Mouse (Mus musculus): Measurements from ENCODE around the gene Dnaja3. TPM values are rescaled to one million over a fixed set of nuclear protein-coding genes. Genes with fewer than 3 reads are reported as not detected.
A peak's percentile ranks its signal among the peaks of the same experiment; 100 is the strongest.

Gene Dnaja3
- polyA plus RNA-seq, 1 experiment from 2014 or later = 73.1 TPM

- Histone ChIP-seq H3K9ac (ENCODE audit: low read length) (peak overlapping the region; percentile 94), H3K4me2 (ENCODE audit: low read depth, low read length) (peak overlapping the region; percentile 58), H3K9me3 (replicated peaks; ENCODE audit: control insufficient read depth, low read length) (no peaks in the 10 kb centered on the region), H3K4me1 (ENCODE audit: control insufficient read depth, insufficient read depth, low read length) (peaks cover 7% of the 10 kb centered on the region; the same call in 1 of the 2 replicates), H3K27ac (ENCODE audit: low read length) (peak overlapping the region; percentile 77), H3K27me3 (ENCODE audit: control insufficient read depth, insufficient read depth, low read length) (no peaks in the 10 kb centered on the region), H3K36me3 (ENCODE audit: control insufficient read depth, insufficient read depth, low read length) (no peaks in the 10 kb centered on the region), H3K4me3 (replicated peaks; ENCODE audit: low read length) (peak overlapping the region; percentile 88)
- peak; percentile 54 for ATAC-seq (ENCODE audit: insufficient read depth, low FRiP score)
- under 1% methylated on average over 40 of the region's 40 CpGs for WGBS
Observed at GRCm38 (mm10) chr16:4726528-4727128, 86.8 kb downstream of the Dnaja3 start.

- Histone ChIP-seq H3K9me3 (replicated peaks; ENCODE audit: control insufficient read depth, low read length) (no peaks in the 10 kb centered on the region), H3K27ac (ENCODE audit: low read length) (no peak overlapping the region), H3K9ac (ENCODE audit: low read length) (no peak overlapping the region), H3K4me1 (ENCODE audit: control insufficient read depth, insufficient read depth, low read length) (peaks cover 7% of the 10 kb centered on the region; the same call in 1 of the 2 replicates), H3K4me3 (replicated peaks; ENCODE audit: low read length) (no peak overlapping the region), H3K36me3 (ENCODE audit: control insufficient read depth, insufficient read depth, low read length) (no peaks in the 10 kb centered on the region), H3K4me2 (ENCODE audit: low read depth, low read length) (peak overlapping the region; percentile 58), H3K27me3 (ENCODE audit: control insufficient read depth, insufficient read depth, low read length) (no peaks in the 10 kb centered on the region)
- ATAC-seq (ENCODE audit: insufficient read depth, low FRiP score) = no peak
- WGBS = 87% methylated on average over 1 of the region's 1 CpGs
Observed at GRCm38 (mm10) chr16:4727526-4727925, 87.7 kb downstream of the Dnaja3 start.

DNA sequence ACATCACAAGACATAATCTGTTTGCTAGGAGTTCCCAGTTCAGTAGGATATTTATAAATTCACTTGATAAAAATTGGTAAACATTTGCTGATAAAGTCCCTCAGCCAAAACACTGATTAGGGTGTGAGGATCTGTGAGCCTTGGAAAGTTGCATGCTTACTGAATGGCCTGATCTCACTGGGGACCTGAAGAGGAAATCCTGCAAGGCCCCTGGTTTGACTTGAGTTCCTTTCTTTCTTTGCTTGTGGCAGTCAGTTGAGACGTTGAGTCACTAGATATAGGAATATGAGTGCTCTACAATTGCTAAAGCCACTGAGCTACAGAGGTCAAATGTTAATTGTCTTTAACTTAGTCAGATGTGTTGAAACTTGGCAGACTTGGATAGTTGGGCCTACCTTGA is 88.2 kb downstream of the Dnaja3 start:
- no peak overlapping the region for H3K4me2 ChIP-seq (ENCODE audit: low read depth, low read length)
- H3K36me3 ChIP-seq (ENCODE audit: control insufficient read depth, insufficient read depth, low read length) = no peaks in the 10 kb centered on the region
- 33% methylated on average over 1 of the region's 1 CpGs for WGBS
- H3K27me3 ChIP-seq (ENCODE audit: control insufficient read depth, insufficient read depth, low read length) = no peaks in the 10 kb centered on the region
- peaks cover 7% of the 10 kb centered on the region; the same call in 1 of the 2 replicates for H3K4me1 ChIP-seq (ENCODE audit: control insufficient read depth, insufficient read depth, low read length)
- H3K27ac ChIP-seq (ENCODE audit: low read length) = no peak overlapping the region
- no peak overlapping the region for H3K9ac ChIP-seq (ENCODE audit: low read length)
- no peaks in the 10 kb centered on the region for H3K9me3 ChIP-seq (replicated peaks; ENCODE audit: control insufficient read depth, low read length)
- H3K4me3 ChIP-seq (replicated peaks; ENCODE audit: low read length) = no peak overlapping the region
- no peak for ATAC-seq (ENCODE audit: insufficient read depth, low FRiP score)

- no peak overlapping the region for H3K27ac ChIP-seq (ENCODE audit: low read length)
Observed at GRCm38 (mm10) chr16:4730776-4731358, 91.1 kb downstream of the Dnaja3 start.

GRCm38 (mm10) chr16:4736262-4736661 is 96.5 kb downstream of the Dnaja3 start:
- Histone ChIP-seq H3K27me3 (ENCODE audit: control insufficient read depth, insufficient read depth, low read length) (no peaks in the 10 kb centered on the region), H3K9ac (ENCODE audit: low read length) (no peak overlapping the region), H3K4me3 (replicated peaks; ENCODE audit: low read length) (no peak overlapping the region), H3K4me1 (ENCODE audit: control insufficient read depth, insufficient read depth, low read length) (no peaks in the 10 kb centered on the region), H3K4me2 (ENCODE audit: low read depth, low read length) (no peak overlapping the region), H3K36me3 (ENCODE audit: control insufficient read depth, insufficient read depth, low read length) (no peaks in the 10 kb centered on the region), H3K27ac (ENCODE audit: low read length) (no peak overlapping the region), H3K9me3 (replicated peaks; ENCODE audit: control insufficient read depth, low read length) (no peaks in the 10 kb centered on the region)
- WGBS = 80% methylated on average over 2 of the region's 2 CpGs
- no peak for ATAC-seq (ENCODE audit: insufficient read depth, low FRiP score)

More at GRCm38 (mm10) chr16:4730776-4731358, 91.1 kb downstream of the Dnaja3 start:
- no peaks in the 10 kb centered on the region for H3K36me3 ChIP-seq (ENCODE audit: control insufficient read depth, insufficient read depth, low read length)
- H3K4me1 ChIP-seq (ENCODE audit: control insufficient read depth, insufficient read depth, low read length) = peaks cover 7% of the 10 kb centered on the region; the same call in 1 of the 2 replicates
- no peaks in the 10 kb centered on the region for H3K27me3 ChIP-seq (ENCODE audit: control insufficient read depth, insufficient read depth, low read length)
- ATAC-seq (ENCODE audit: insufficient read depth, low FRiP score) = no peak
- H3K4me2 ChIP-seq (ENCODE audit: low read depth, low read length) = no peak overlapping the region
- H3K4me3 ChIP-seq (replicated peaks; ENCODE audit: low read length) = no peak overlapping the region
- WGBS = 65% methylated on average over 3 of the region's 3 CpGs
- no peak overlapping the region for H3K9ac ChIP-seq (ENCODE audit: low read length)
- H3K9me3 ChIP-seq (replicated peaks; ENCODE audit: control insufficient read depth, low read length) = no peaks in the 10 kb centered on the region

- 85% methylated on average over 2 of the region's 2 CpGs for WGBS
- H3K27me3 ChIP-seq (ENCODE audit: control insufficient read depth, insufficient read depth, low read length) = no peaks in the 10 kb centered on the region
Observed at GRCm38 (mm10) chr16:4739994-4740393, 100.2 kb downstream of the Dnaja3 start.

GRCm38 (mm10) chr16:4742186-4742585 is 102.4 kb downstream of the Dnaja3 start:
- H3K9ac ChIP-seq (ENCODE audit: low read length) = no peak overlapping the region
- H3K27ac ChIP-seq (ENCODE audit: low read length) = no peak overlapping the region
- no peaks in the 10 kb centered on the region for H3K36me3 ChIP-seq (ENCODE audit: control insufficient read depth, insufficient read depth, low read length)
- H3K27me3 ChIP-seq (ENCODE audit: control insufficient read depth, insufficient read depth, low read length) = no peaks in the 10 kb centered on the region
- 94% methylated on average over 1 of the region's 1 CpGs for WGBS
- no peak overlapping the region for H3K4me3 ChIP-seq (replicated peaks; ENCODE audit: low read length)
- no peak overlapping the region for H3K4me2 ChIP-seq (ENCODE audit: low read depth, low read length)
- H3K4me1 ChIP-seq (ENCODE audit: control insufficient read depth, insufficient read depth, low read length) = no peaks in the 10 kb centered on the region
- no peaks in the 10 kb centered on the region for H3K9me3 ChIP-seq (replicated peaks; ENCODE audit: control insufficient read depth, low read length)
- no peak for ATAC-seq (ENCODE audit: insufficient read depth, low FRiP score)

More at GRCm38 (mm10) chr16:4739994-4740393, 100.2 kb downstream of the Dnaja3 start:
- H3K36me3 ChIP-seq (ENCODE audit: control insufficient read depth, insufficient read depth, low read length) = no peaks in the 10 kb centered on the region
- no peak overlapping the region for H3K4me2 ChIP-seq (ENCODE audit: low read depth, low read length)
- H3K4me1 ChIP-seq (ENCODE audit: control insufficient read depth, insufficient read depth, low read length) = no peaks in the 10 kb centered on the region
- H3K9ac ChIP-seq (ENCODE audit: low read length) = no peak overlapping the region
- H3K4me3 ChIP-seq (replicated peaks; ENCODE audit: low read length) = no peak overlapping the region
- no peaks in the 10 kb centered on the region for H3K9me3 ChIP-seq (replicated peaks; ENCODE audit: control insufficient read depth, low read length)
- H3K27ac ChIP-seq (ENCODE audit: low read length) = no peak overlapping the region
- ATAC-seq (ENCODE audit: insufficient read depth, low FRiP score) = no peak

- WGBS = 89% methylated on average over 3 of the region's 3 CpGs
- no peak for ATAC-seq (ENCODE audit: insufficient read depth, low FRiP score)
- no peak overlapping the region for H3K4me3 ChIP-seq (replicated peaks; ENCODE audit: low read length)
- no peaks in the 10 kb centered on the region for H3K27me3 ChIP-seq (ENCODE audit: control insufficient read depth, insufficient read depth, low read length)
- no peaks in the 10 kb centered on the region for H3K36me3 ChIP-seq (ENCODE audit: control insufficient read depth, insufficient read depth, low read length)
- no peak overlapping the region for H3K27ac ChIP-seq (ENCODE audit: low read length)
- H3K4me1 ChIP-seq (ENCODE audit: control insufficient read depth, insufficient read depth, low read length) = 0 out of 2 replicates have a peak, but pooled peaks cover 2% of the 10 kb centered on the region
- H3K4me2 ChIP-seq (ENCODE audit: low read depth, low read length) = no peak overlapping the region
- no peaks in the 10 kb centered on the region for H3K9me3 ChIP-seq (replicated peaks; ENCODE audit: control insufficient read depth, low read length)
- no peak overlapping the region for H3K9ac ChIP-seq (ENCODE audit: low read length)
Observed at GRCm38 (mm10) chr16:4752155-4752554, 112.4 kb downstream of the Dnaja3 start.

DNA sequence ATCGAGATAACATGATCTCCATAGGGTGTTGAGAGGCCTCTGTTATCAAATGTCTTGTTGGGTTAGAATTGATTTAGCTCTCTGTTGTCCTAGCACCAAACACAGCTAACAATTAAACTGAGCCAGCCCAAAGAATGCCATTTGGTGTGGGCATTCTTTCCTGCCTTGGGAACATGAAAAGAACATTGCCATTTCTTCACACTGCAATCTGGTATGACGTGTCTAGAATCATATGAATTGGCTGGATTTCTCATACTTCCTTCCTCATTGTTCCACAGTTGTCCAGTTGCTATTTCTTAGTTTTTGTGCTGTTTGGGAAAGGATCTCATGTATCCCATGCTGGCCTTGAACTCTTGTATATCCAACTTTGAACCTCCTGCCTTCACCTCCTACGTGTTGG is 114.3 kb downstream of the Dnaja3 start:
- H3K4me1 ChIP-seq (ENCODE audit: control insufficient read depth, insufficient read depth, low read length) = 0 out of 2 replicates have a peak, but pooled peaks cover 2% of the 10 kb centered on the region
- no peaks in the 10 kb centered on the region for H3K9me3 ChIP-seq (replicated peaks; ENCODE audit: control insufficient read depth, low read length)
- no peak overlapping the region for H3K9ac ChIP-seq (ENCODE audit: low read length)
- H3K27ac ChIP-seq (ENCODE audit: low read length) = no peak overlapping the region
- H3K4me2 ChIP-seq (ENCODE audit: low read depth, low read length) = no peak overlapping the region
- H3K4me3 ChIP-seq (replicated peaks; ENCODE audit: low read length) = no peak overlapping the region
- ATAC-seq (ENCODE audit: insufficient read depth, low FRiP score) = no peak
- WGBS = 79% methylated on average over 3 of the region's 3 CpGs
- H3K27me3 ChIP-seq (ENCODE audit: control insufficient read depth, insufficient read depth, low read length) = no peaks in the 10 kb centered on the region
- no peaks in the 10 kb centered on the region for H3K36me3 ChIP-seq (ENCODE audit: control insufficient read depth, insufficient read depth, low read length)

Data from stomach, embryonic 16.5 days (tissue).